Mouse (Mus musculus): ENCODE results near the gene Carmil1. TPM values are rescaled to one million over a fixed set of nuclear protein-coding genes. Genes with fewer than 3 reads are reported as not detected.
A peak's percentile ranks its signal among the peaks of the same experiment; 100 is the strongest.

The Carmil1 gene
- total and polyA plus RNA-seq, 3 experiments = 0.15 to 1.2 TPM; not detected in 1

- Histone ChIP-seq H3K9ac (ENCODE audit: control insufficient read depth, low read depth, low read length, poor library complexity, severe bottlenecking) (no peak overlapping the region), H3K27me3 (ENCODE audit: control insufficient read depth in 1 of 2, insufficient read depth in 2 of 2, low read length in 2 of 2) (no peaks in the 10 kb centered on the region; a peak in 1 of 4 replicates), H3K9me3 (replicated peaks; ENCODE audit: insufficient read depth, low read length) (no peaks in the 10 kb centered on the region), H3K4me3 (ENCODE audit: control insufficient read depth in 1 of 2, insufficient read depth in 1 of 2, low read depth in 2 of 2, low read length in 2 of 2) (no peak overlapping the region), H3K79me2 (ENCODE audit: control insufficient read depth, insufficient read depth, low read length, poor library complexity) (no peaks in the 10 kb centered on the region), H3K4me1 (ENCODE audit: control insufficient read depth in 1 of 2, insufficient read depth in 2 of 2, low read length in 2 of 2) (no peaks in the 10 kb centered on the region), H3K27ac (ENCODE audit: control insufficient read depth, low read depth, low read length) (no peak overlapping the region), H3K36me3 (ENCODE audit: control insufficient read depth in 1 of 2, insufficient read depth in 2 of 2, low read length in 2 of 2) (no peaks in the 10 kb centered on the region)
- TF ChIP-seq USF1 (IDR thresholded peaks at IDR 0.05; ENCODE audit: low read depth, low read length) (no peak), CHD1 (IDR thresholded peaks at IDR 0.05; ENCODE audit: low read depth, low read length) (no peak), ZC3H11A (IDR thresholded peaks at IDR 0.05; ENCODE audit: low read depth, low read length) (no peak), MEF2A (IDR thresholded peaks at IDR 0.05; ENCODE audit: extremely low read depth, insufficient replicate concordance, low read depth, low read length, poor library complexity, severe bottlenecking) (no peak), MAX (IDR thresholded peaks at IDR 0.05; ENCODE audit: low read length) (no peak)
- DNase-seq (ENCODE audit: low read depth, low spot score) = peak; percentile 5
These were observed 275.1 kb downstream of the Carmil1 start for GRCm38 (mm10) chr13:24005528-24005927.

- Histone ChIP-seq H3K4me3 (ENCODE audit: control insufficient read depth in 1 of 2, insufficient read depth in 1 of 2, low read depth in 2 of 2, low read length in 2 of 2) (no peak overlapping the region), H3K9me3 (replicated peaks; ENCODE audit: insufficient read depth, low read length) (no peaks in the 10 kb centered on the region), H3K27ac (ENCODE audit: control insufficient read depth, low read depth, low read length) (no peak overlapping the region), H3K27me3 (ENCODE audit: control insufficient read depth in 1 of 2, insufficient read depth in 2 of 2, low read length in 2 of 2) (no peaks in the 10 kb centered on the region; a peak in 1 of 4 replicates), H3K79me2 (ENCODE audit: control insufficient read depth, insufficient read depth, low read length, poor library complexity) (no peaks in the 10 kb centered on the region), H3K36me3 (ENCODE audit: control insufficient read depth in 1 of 2, insufficient read depth in 2 of 2, low read length in 2 of 2) (no peaks in the 10 kb centered on the region), H3K9ac (ENCODE audit: control insufficient read depth, low read depth, low read length, poor library complexity, severe bottlenecking) (no peak overlapping the region), H3K4me1 (ENCODE audit: control insufficient read depth in 1 of 2, insufficient read depth in 2 of 2, low read length in 2 of 2) (no peaks in the 10 kb centered on the region)
- DNase-seq (ENCODE audit: low read depth, low spot score) = no peak
- TF ChIP-seq HCFC1 (IDR thresholded peaks at IDR 0.05; ENCODE audit: low read depth, low read length) = no peak
- no peak for TF ChIP-seq SIN3A (IDR thresholded peaks at IDR 0.05; ENCODE audit: low read length)
- TF ChIP-seq CHD1 (IDR thresholded peaks at IDR 0.05; ENCODE audit: low read depth, low read length) = no peak
- TF ChIP-seq MYB (IDR thresholded peaks at IDR 0.05; ENCODE audit: low read depth, low read length) = no peak
- TF ChIP-seq GATA1 (IDR thresholded peaks at IDR 0.05; ENCODE audit: low read depth, low read length) = no peak
- TF ChIP-seq NRF1 (IDR thresholded peaks at IDR 0.05; ENCODE audit: insufficient read depth, low read depth, low read length, poor library complexity, severe bottlenecking) = no peak
- no peak for TF ChIP-seq ZMIZ1 (IDR thresholded peaks at IDR 0.05; ENCODE audit: low read depth, low read length)
- TF ChIP-seq UBTF (IDR thresholded peaks at IDR 0.05; ENCODE audit: borderline replicate concordance, insufficient read depth, low read depth, low read length) = no peak
- TF ChIP-seq GABPA (IDR thresholded peaks at IDR 0.05; ENCODE audit: low read depth, low read length) = no peak
- TF ChIP-seq TBP (IDR thresholded peaks at IDR 0.05; ENCODE audit: low read depth, low read length) = no peak
- TF ChIP-seq MXI1 (IDR thresholded peaks at IDR 0.05; ENCODE audit: low read depth, low read length) = no peak
- TF ChIP-seq E2F4 (IDR thresholded peaks at IDR 0.05; ENCODE audit: borderline replicate concordance, low read depth, low read length) = no peak
- TF ChIP-seq SMC3 (IDR thresholded peaks at IDR 0.05; ENCODE audit: low read depth, low read length) = no peak
- no peak for TF ChIP-seq BHLHE40 (IDR thresholded peaks at IDR 0.05; ENCODE audit: borderline replicate concordance, low read depth, low read length)
- TF ChIP-seq POLR2AphosphoS2 (IDR thresholded peaks at IDR 0.05; ENCODE audit: low read length) = no peak
- no peak for TF ChIP-seq ETS1 (IDR thresholded peaks at IDR 0.05; ENCODE audit: low read depth, low read length)
- no peak for TF ChIP-seq RCOR1 (IDR thresholded peaks at IDR 0.05; ENCODE audit: low read depth, low read length)
These were observed 278.8 kb downstream of the Carmil1 start for GRCm38 (mm10) chr13:24001797-24002196.

All from MEL (cell line).